Mouse (Mus musculus) frontal cortex, adult (tissue): ENCODE data around the gene Sema3f.
A peak's percentile ranks its signal among the peaks of the same experiment; 100 is the strongest.

ENCODE experiments used
- ATAC-seq: cut with Nextera tagmentation; 2 replicates; pipeline ENCODE4 v1.9.2; 2017; ENCODE audit warnings: mild to moderate bottlenecking, moderate library complexity, mixed read lengths; ENCODE audit not compliant: low TSS enrichment

Gene Sema3f

GRCm38 (mm10) chr9:107633661-107634405 is 76.4 kb downstream of the Sema3f start:
- ATAC-seq = peak; percentile 5; the same call in 1 of the 2 replicates

- ATAC-seq = peak; percentile 51
Observed at GRCm38 (mm10) chr9:107633091-107633660, 77.1 kb downstream of the Sema3f start.

DNA sequence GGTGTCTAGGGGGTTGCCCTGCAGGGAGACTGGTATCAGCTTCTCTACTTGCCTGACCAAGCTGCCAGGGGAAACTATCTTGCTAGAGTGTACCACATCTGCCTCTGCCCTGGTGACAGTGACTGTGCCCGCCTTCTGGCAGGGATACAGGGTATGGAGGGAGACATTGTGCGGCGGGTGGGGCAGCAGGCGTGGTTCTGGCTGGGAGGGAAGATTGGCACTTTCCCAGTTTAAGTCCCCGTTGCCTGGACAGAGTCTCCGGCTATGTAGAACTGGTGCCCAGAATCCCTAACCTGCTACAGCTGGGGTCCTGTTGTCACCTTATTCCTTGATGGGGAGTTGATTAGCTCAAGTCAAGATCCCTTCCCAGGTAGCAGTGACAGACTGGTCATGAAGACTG is 77.8 kb downstream of the Sema3f start:
- ATAC-seq = no peak

GRCm38 (mm10) chr9:107631861-107632260 is 78.4 kb downstream of the Sema3f start:
- ATAC-seq = no peak
